Mouse (Mus musculus): ENCODE measurements around the gene Epha8. TPM values are rescaled to one million over a fixed set of nuclear protein-coding genes. Genes with fewer than 3 reads are reported as not detected.

Epha8 gene
- polyA plus RNA-seq, 1 experiment from 2014 or later, result 0.07 TPM

- no peak overlapping the region for H3K4me3 ChIP-seq
- peaks cover 100% of the 10 kb centered on the region for H3K27me3 ChIP-seq (replicated peaks)
- no peaks in the 10 kb centered on the region for H3K36me3 ChIP-seq
- H3K4me1 ChIP-seq, result no peaks in the 10 kb centered on the region
- no peak overlapping the region for H3K27ac ChIP-seq (replicated peaks)
- H3K4me2 ChIP-seq, result no peak overlapping the region
- no peak overlapping the region for H3K9ac ChIP-seq
- WGBS, result 9% methylated on average over 6 of the region's 6 CpGs
- no peak for ATAC-seq (ENCODE audit: extremely low read depth, insufficient number of reproducible peaks, low FRiP score, low TSS enrichment)
- H3K9me3 ChIP-seq, result no peaks in the 10 kb centered on the region
These were observed 14.3 kb upstream of the Epha8 start for GRCm38 (mm10) chr4:136970939-136971338.

- Histone ChIP-seq H3K4me2 (no peak overlapping the region), H3K4me3 (no peak overlapping the region), H3K4me1 (peaks cover 5% of the 10 kb centered on the region), H3K27me3 (replicated peaks) (peaks cover 100% of the 10 kb centered on the region), H3K9ac (no peak overlapping the region), H3K9me3 (no peaks in the 10 kb centered on the region), H3K36me3 (no peaks in the 10 kb centered on the region), H3K27ac (replicated peaks) (no peak overlapping the region)
- ATAC-seq (ENCODE audit: extremely low read depth, insufficient number of reproducible peaks, low FRiP score, low TSS enrichment), result no peak
- WGBS, result 22% methylated on average over 16 of the region's 16 CpGs
These were observed 13.1 kb upstream of the Epha8 start for GRCm38 (mm10) chr4:136969503-136970276.

- no peaks in the 10 kb centered on the region for H3K36me3 ChIP-seq
- H3K9me3 ChIP-seq, result no peaks in the 10 kb centered on the region
- no peak for ATAC-seq (ENCODE audit: extremely low read depth, insufficient number of reproducible peaks, low FRiP score, low TSS enrichment)
- no peak overlapping the region for H3K4me3 ChIP-seq
- no peak overlapping the region for H3K9ac ChIP-seq
- H3K27me3 ChIP-seq (replicated peaks), result peaks cover 100% of the 10 kb centered on the region
- WGBS, result 32% methylated on average over 8 of the region's 8 CpGs
- H3K4me2 ChIP-seq, result no peak overlapping the region
- H3K27ac ChIP-seq (replicated peaks), result no peak overlapping the region
- peaks cover 6% of the 10 kb centered on the region for H3K4me1 ChIP-seq
These were observed 12.5 kb upstream of the Epha8 start for GRCm38 (mm10) chr4:136969096-136969495.

GRCm38 (mm10) chr4:136967511-136967910 is 10.9 kb upstream of the Epha8 start:
- H3K27ac ChIP-seq (replicated peaks), result no peak overlapping the region
- H3K4me3 ChIP-seq, result no peak overlapping the region
- no peaks in the 10 kb centered on the region for H3K36me3 ChIP-seq
- peaks cover 100% of the 10 kb centered on the region for H3K27me3 ChIP-seq (replicated peaks)
- ATAC-seq (ENCODE audit: extremely low read depth, insufficient number of reproducible peaks, low FRiP score, low TSS enrichment), result no peak
- no peak overlapping the region for H3K4me2 ChIP-seq
- peaks cover 6% of the 10 kb centered on the region for H3K4me1 ChIP-seq
- H3K9me3 ChIP-seq, result no peaks in the 10 kb centered on the region
- H3K9ac ChIP-seq, result no peak overlapping the region
- 30% methylated on average over 9 of the region's 9 CpGs for WGBS

- no peak overlapping the region for H3K4me2 ChIP-seq
- no peak overlapping the region for H3K4me3 ChIP-seq
- peaks cover 100% of the 10 kb centered on the region for H3K27me3 ChIP-seq (replicated peaks)
- WGBS, result 33% methylated on average over 16 of the region's 16 CpGs
- no peak overlapping the region for H3K27ac ChIP-seq (replicated peaks)
- H3K9ac ChIP-seq, result no peak overlapping the region
- H3K9me3 ChIP-seq, result no peaks in the 10 kb centered on the region
- ATAC-seq (ENCODE audit: extremely low read depth, insufficient number of reproducible peaks, low FRiP score, low TSS enrichment), result no peak
- H3K36me3 ChIP-seq, result no peaks in the 10 kb centered on the region
- H3K4me1 ChIP-seq, result peaks cover 6% of the 10 kb centered on the region
These were observed 10.1 kb upstream of the Epha8 start for GRCm38 (mm10) chr4:136966493-136967390.

- ATAC-seq (ENCODE audit: extremely low read depth, insufficient number of reproducible peaks, low FRiP score, low TSS enrichment), result no peak
These were observed 8.4 kb upstream of the Epha8 start for GRCm38 (mm10) chr4:136964990-136965421.

GRCm38 (mm10) chr4:136962447-136962846 is 5.8 kb upstream of the Epha8 start:
- Histone ChIP-seq H3K4me2 (no peak overlapping the region), H3K9me3 (no peaks in the 10 kb centered on the region), H3K27me3 (replicated peaks) (peaks cover 99% of the 10 kb centered on the region), H3K9ac (no peak overlapping the region), H3K27ac (replicated peaks) (no peak overlapping the region), H3K4me3 (no peak overlapping the region), H3K4me1 (peaks cover 6% of the 10 kb centered on the region), H3K36me3 (no peaks in the 10 kb centered on the region)
- WGBS, result 55% methylated on average over 4 of the region's 4 CpGs
- ATAC-seq (ENCODE audit: extremely low read depth, insufficient number of reproducible peaks, low FRiP score, low TSS enrichment), result no peak

More at GRCm38 (mm10) chr4:136964990-136965421, 8.4 kb upstream of the Epha8 start:
- H3K4me3 ChIP-seq, result no peak overlapping the region
- H3K36me3 ChIP-seq, result no peaks in the 10 kb centered on the region
- WGBS, result 27% methylated on average over 15 of the region's 15 CpGs
- no peak overlapping the region for H3K9ac ChIP-seq
- no peak overlapping the region for H3K27ac ChIP-seq (replicated peaks)
- peaks cover 99% of the 10 kb centered on the region for H3K27me3 ChIP-seq (replicated peaks)
- H3K4me2 ChIP-seq, result no peak overlapping the region
- peaks cover 6% of the 10 kb centered on the region for H3K4me1 ChIP-seq
- no peaks in the 10 kb centered on the region for H3K9me3 ChIP-seq

- no peaks in the 10 kb centered on the region for H3K9me3 ChIP-seq
These were observed 5.1 kb upstream of the Epha8 start for GRCm38 (mm10) chr4:136961642-136962285.

GRCm38 (mm10) chr4:136960581-136960980 is 4.0 kb upstream of the Epha8 start:
- ATAC-seq (ENCODE audit: extremely low read depth, insufficient number of reproducible peaks, low FRiP score, low TSS enrichment), result no peak
- Histone ChIP-seq H3K4me1 (peaks cover 15% of the 10 kb centered on the region), H3K4me2 (no peak overlapping the region)

More at GRCm38 (mm10) chr4:136961642-136962285, 5.1 kb upstream of the Epha8 start:
- H3K27me3 ChIP-seq (replicated peaks), result peaks cover 99% of the 10 kb centered on the region
- no peaks in the 10 kb centered on the region for H3K36me3 ChIP-seq
- H3K4me3 ChIP-seq, result no peak overlapping the region
- no peak overlapping the region for H3K27ac ChIP-seq (replicated peaks)
- WGBS, result 46% methylated on average over 4 of the region's 4 CpGs
- no peak overlapping the region for H3K9ac ChIP-seq
- H3K4me1 ChIP-seq, result peaks cover 10% of the 10 kb centered on the region
- H3K4me2 ChIP-seq, result no peak overlapping the region
- no peak for ATAC-seq (ENCODE audit: extremely low read depth, insufficient number of reproducible peaks, low FRiP score, low TSS enrichment)

GRCm38 (mm10) chr4:136960068-136960467 is 3.5 kb upstream of the Epha8 start:
- WGBS, result 36% methylated on average over 3 of the region's 3 CpGs

More at GRCm38 (mm10) chr4:136960581-136960980, 4.0 kb upstream of the Epha8 start:
- H3K27me3 ChIP-seq (replicated peaks), result peaks cover 99% of the 10 kb centered on the region
- H3K4me3 ChIP-seq, result no peak overlapping the region
- no peaks in the 10 kb centered on the region for H3K9me3 ChIP-seq
- no peaks in the 10 kb centered on the region for H3K36me3 ChIP-seq
- no peak overlapping the region for H3K27ac ChIP-seq (replicated peaks)
- no peak overlapping the region for H3K9ac ChIP-seq
- 71% methylated on average over 9 of the region's 9 CpGs for WGBS

GRCm38 (mm10) chr4:136954562-136954961 is 2.1 kb downstream of the Epha8 start:
- 66% methylated on average over 6 of the region's 6 CpGs for WGBS
- Histone ChIP-seq H3K27ac (replicated peaks) (no peak overlapping the region), H3K4me3 (no peak overlapping the region), H3K4me2 (no peak overlapping the region), H3K36me3 (no peaks in the 10 kb centered on the region), H3K9me3 (no peaks in the 10 kb centered on the region), H3K27me3 (replicated peaks) (peaks cover 100% of the 10 kb centered on the region), H3K9ac (no peak overlapping the region), H3K4me1 (peaks cover 9% of the 10 kb centered on the region; the same call in 1 of the 2 replicates)
- no peak for ATAC-seq (ENCODE audit: extremely low read depth, insufficient number of reproducible peaks, low FRiP score, low TSS enrichment)

More at GRCm38 (mm10) chr4:136960068-136960467, 3.5 kb upstream of the Epha8 start:
- H3K4me3 ChIP-seq, result no peak overlapping the region
- H3K27me3 ChIP-seq (replicated peaks), result peaks cover 99% of the 10 kb centered on the region
- no peak overlapping the region for H3K27ac ChIP-seq (replicated peaks)
- H3K9me3 ChIP-seq, result no peaks in the 10 kb centered on the region
- H3K9ac ChIP-seq, result no peak overlapping the region
- no peak overlapping the region for H3K4me2 ChIP-seq
- no peaks in the 10 kb centered on the region for H3K36me3 ChIP-seq
- ATAC-seq (ENCODE audit: extremely low read depth, insufficient number of reproducible peaks, low FRiP score, low TSS enrichment), result no peak
- H3K4me1 ChIP-seq, result peaks cover 14% of the 10 kb centered on the region

Data from heart, embryonic 13.5 days (tissue).